Mouse (Mus musculus): ENCODE results near the gene Cd320. TPM values are rescaled to one million over a fixed set of nuclear protein-coding genes. Genes with fewer than 3 reads are reported as not detected.
"Not testable (repeated sequence)": the region's sequence is repeated elsewhere in the genome, so short reads cannot be mapped to it uniquely, and the experiment has no call there.

The Cd320 gene
- polyA plus RNA-seq, 1 experiment: 34.7 TPM

DNA sequence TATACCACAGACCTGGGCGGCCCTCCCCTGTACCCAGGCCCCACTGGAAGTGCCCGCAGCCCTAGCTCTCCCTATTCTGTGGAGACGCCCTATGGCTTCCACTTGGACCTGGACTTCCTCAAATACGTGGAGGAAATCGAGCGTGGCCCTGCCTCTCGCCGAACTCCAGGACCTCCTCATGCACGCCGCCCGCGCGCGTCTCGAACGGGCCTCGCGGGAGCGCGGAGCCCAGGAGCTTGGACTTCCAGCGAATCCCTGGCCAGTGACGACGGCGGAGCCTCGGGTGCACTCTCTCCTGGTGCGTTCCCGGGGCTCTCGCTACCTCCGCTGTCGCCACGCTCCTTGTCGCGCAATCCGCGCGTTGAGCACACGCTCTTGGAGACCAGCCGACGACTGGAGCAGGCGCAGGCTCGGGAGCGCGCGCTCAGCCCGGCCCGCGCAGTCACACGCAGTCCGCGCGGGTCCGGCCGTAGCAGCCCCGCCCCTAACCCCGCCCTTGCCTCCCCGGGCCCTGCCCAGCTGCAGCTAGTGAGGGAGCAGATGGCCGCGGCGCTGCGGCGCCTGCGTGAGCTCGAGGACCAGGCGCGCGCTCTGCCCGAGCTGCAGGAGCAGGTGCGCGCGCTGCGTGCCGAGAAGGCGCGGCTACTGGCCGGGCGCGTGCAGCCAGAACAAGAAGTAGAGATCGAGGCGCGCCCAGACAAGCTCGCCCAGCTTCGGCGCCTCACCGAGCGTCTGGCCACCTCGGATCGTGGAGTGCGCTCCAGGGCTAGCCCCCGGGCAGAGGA, 25.5 kb upstream of the Cd320 start:
- Histone ChIP-seq H3K4me3 (replicated peaks; ENCODE audit: insufficient read depth, low read depth, low read length) (peak overlapping the region; percentile 81), H3K4me1 (ENCODE audit: control insufficient read depth, insufficient read depth, low read length) (peaks cover 8% of the 10 kb centered on the region; the same call in 1 of the 2 replicates), H3K27ac (ENCODE audit: insufficient read depth, low read length) (peak overlapping the region; percentile 93), H3K27me3 (ENCODE audit: control insufficient read depth, insufficient read depth, low read length) (no peaks in the 10 kb centered on the region)
- TF ChIP-seq POLR2A (IDR thresholded peaks at IDR 0.05; ENCODE audit: borderline replicate concordance, insufficient read depth, low read length) (peak; percentile 86), CTCF (IDR thresholded peaks at IDR 0.05; ENCODE audit: borderline replicate concordance, insufficient read depth, low read depth, low read length) (no peak)
- peak; percentile 90 to 96 for DNase-seq
- WGBS: under 1% methylated on average over 89 of the region's 89 CpGs

DNA sequence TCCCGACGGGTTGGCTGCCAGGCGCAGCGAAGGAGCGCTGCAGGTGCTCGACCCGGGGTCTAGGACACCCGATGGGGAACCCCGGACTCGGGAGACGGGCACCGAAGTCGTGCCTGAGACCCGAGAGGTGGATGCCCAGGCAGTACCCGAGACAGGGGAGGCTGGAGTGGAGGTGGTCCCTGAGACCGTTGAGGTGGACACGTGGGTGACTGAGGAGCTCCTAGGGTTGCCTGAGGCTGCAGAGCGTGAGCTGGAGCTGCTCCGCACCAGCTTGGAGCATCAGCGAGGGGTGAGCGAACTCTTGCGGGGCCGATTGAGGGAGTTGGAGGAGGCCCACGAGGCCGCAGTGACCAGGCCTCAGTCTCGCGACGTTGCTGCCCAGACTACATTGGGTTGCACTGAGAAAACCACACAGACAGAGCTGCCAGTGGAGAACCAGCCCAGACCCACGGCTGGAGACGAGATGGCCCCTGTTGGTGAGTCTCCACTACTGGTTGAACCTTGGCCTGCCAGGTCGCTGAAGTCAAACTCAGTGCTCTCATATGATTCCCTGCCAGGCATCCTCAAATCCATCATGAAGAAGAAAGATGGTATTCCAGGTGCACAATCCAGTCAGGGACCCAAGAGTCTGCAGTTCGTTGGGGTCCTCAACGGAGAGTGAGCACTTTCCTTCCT, 24.8 kb upstream of the Cd320 start:
- Histone ChIP-seq H3K4me1 (ENCODE audit: control insufficient read depth, insufficient read depth, low read length) (peaks cover 8% of the 10 kb centered on the region; the same call in 1 of the 2 replicates), H3K27me3 (ENCODE audit: control insufficient read depth, insufficient read depth, low read length) (no peaks in the 10 kb centered on the region), H3K4me3 (replicated peaks; ENCODE audit: insufficient read depth, low read depth, low read length) (peak overlapping the region; percentile 81), H3K27ac (ENCODE audit: insufficient read depth, low read length) (peak overlapping the region; percentile 78)
- DNase-seq: no peak
- TF ChIP-seq CTCF (IDR thresholded peaks at IDR 0.05; ENCODE audit: borderline replicate concordance, insufficient read depth, low read depth, low read length) (no peak), POLR2A (IDR thresholded peaks at IDR 0.05; ENCODE audit: borderline replicate concordance, insufficient read depth, low read length) (no peak)
- WGBS: 8% methylated on average over 33 of the region's 33 CpGs

DNA sequence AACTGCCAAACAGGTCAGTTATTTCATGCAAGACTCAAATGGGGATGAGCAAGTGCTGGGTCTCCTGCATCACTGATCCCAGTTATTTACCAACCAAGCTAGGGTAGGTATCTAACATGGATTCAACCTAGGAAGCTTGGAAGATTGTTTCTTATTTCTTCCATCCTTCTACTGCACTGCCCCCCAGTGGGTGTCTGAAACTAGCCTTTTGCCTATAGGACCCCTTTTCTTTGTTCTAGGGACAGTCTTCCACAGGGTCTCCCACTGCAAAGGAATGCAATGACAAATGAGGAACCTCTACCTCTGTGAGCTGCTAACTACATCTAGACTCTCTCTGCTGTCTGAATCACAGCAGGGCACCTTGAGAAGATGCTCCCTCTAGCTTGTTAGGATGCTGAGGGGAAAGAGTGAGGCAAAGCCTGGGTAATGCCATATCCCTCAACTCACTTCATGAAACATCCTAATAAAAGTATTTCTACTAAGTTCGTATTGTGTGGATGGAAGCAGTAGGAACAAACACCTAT, 20.4 kb upstream of the Cd320 start:
- 77% methylated on average over 1 of the region's 1 CpGs for WGBS
- no peak overlapping the region for H3K4me3 ChIP-seq (replicated peaks; ENCODE audit: insufficient read depth, low read depth, low read length)
- TF ChIP-seq POLR2A (IDR thresholded peaks at IDR 0.05; ENCODE audit: borderline replicate concordance, insufficient read depth, low read length): no peak
- no peak for TF ChIP-seq CTCF (IDR thresholded peaks at IDR 0.05; ENCODE audit: borderline replicate concordance, insufficient read depth, low read depth, low read length)
- H3K4me1 ChIP-seq (ENCODE audit: control insufficient read depth, insufficient read depth, low read length): peaks cover 8% of the 10 kb centered on the region; the same call in 1 of the 2 replicates
- no peak for DNase-seq
- H3K27ac ChIP-seq (ENCODE audit: insufficient read depth, low read length): no peak overlapping the region
- H3K27me3 ChIP-seq (ENCODE audit: control insufficient read depth, insufficient read depth, low read length): no peaks in the 10 kb centered on the region

DNA sequence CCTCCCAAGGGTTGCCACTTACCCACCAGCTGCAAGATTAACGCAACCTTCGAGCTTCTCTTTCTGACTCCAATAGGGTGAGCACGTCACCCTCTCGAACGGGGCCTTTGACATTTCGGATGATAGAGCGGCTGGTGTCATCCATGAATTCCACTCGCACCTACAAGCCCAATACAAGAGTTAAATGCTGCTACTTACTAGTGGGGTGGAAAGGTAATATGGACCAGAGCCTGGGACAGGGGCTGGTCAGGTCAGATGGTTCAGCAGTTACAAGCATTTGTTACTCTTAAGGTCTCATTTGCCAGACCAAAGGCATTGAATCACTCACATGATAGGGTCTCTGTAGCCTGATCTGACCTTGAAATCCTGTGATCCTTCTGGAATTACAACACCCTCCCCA, 19.7 kb upstream of the Cd320 start:
- not testable (repeated sequence) for H3K4me1 ChIP-seq (ENCODE audit: control insufficient read depth, insufficient read depth, low read length); H3K27me3 ChIP-seq (ENCODE audit: control insufficient read depth, insufficient read depth, low read length); H3K27ac ChIP-seq (ENCODE audit: insufficient read depth, low read length); DNase-seq
- WGBS: 75% methylated on average over 8 of the region's 8 CpGs
- peak overlapping the region; percentile 97 for H3K4me3 ChIP-seq (replicated peaks; ENCODE audit: insufficient read depth, low read depth, low read length)

DNA sequence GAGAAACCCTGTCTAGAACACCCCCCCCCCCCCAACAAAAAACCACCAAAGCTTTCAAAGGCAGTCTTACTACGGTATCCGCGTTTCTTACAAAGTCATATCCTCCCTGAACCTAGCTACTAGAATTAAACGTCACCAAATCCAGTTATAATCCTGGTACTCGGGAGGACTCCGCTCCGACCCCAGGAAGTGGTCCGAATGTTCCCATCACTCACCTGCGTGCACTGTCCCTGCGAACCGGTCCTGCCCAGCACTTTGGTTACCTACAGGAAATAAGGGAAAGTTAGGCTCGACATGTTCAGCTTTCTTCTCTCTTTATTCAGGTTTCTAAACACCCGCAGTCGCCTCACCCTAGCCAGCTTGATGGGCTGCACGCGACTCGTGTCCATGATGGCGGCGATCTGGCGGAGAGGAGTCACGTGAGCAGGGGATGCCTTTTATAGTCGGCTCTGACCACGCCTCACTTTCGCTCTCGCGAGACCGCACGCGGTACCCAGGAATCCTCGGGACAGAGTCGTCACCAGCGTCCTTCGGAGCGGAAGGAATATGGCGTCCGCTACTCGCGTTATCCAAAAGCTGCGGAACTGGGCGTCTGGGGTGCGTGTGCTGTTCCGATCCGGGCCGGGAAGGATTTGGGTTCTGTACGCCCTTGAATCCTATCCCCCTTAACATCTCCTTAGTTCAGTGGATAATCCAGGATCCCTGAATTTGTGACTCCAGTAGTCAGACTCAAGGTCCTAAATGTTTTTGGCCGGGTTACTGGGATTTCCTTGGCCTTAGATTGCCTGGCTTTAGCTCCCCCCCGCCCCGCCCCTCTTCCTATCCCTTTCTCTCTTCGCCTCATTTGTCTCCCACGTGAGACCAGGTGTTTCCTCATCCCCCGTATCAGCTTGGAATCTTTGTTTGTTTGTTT, 18.6 kb upstream of the Cd320 start, which contains the start of the genes Rps28 and Ndufa7:
Gene Rps28, minus strand, starts transcription at position 479 of the 913 bp plus-strand sequence.
Gene Ndufa7, plus strand, starts transcription at position 489 of the 913 bp plus-strand sequence.
- no peak for TF ChIP-seq CTCF (IDR thresholded peaks at IDR 0.05; ENCODE audit: borderline replicate concordance, insufficient read depth, low read depth, low read length)
- TF ChIP-seq POLR2A (IDR thresholded peaks at IDR 0.05; ENCODE audit: borderline replicate concordance, insufficient read depth, low read length): peak; percentile 97
- DNase-seq: peak; percentile 97 to 98
- peaks cover 8% of the 10 kb centered on the region; the same call in 1 of the 2 replicates for H3K4me1 ChIP-seq (ENCODE audit: control insufficient read depth, insufficient read depth, low read length)
- no peaks in the 10 kb centered on the region for H3K27me3 ChIP-seq (ENCODE audit: control insufficient read depth, insufficient read depth, low read length)
- peak within 1 kb of the TSS; percentile 31; the same call in 1 of the 2 replicates for H3K27ac ChIP-seq (ENCODE audit: insufficient read depth, low read length)
- WGBS: under 1% methylated on average over 51 of the region's 51 CpGs
- H3K4me3 ChIP-seq (replicated peaks; ENCODE audit: insufficient read depth, low read depth, low read length): peak within 1 kb of the TSS; percentile 97

DNA sequence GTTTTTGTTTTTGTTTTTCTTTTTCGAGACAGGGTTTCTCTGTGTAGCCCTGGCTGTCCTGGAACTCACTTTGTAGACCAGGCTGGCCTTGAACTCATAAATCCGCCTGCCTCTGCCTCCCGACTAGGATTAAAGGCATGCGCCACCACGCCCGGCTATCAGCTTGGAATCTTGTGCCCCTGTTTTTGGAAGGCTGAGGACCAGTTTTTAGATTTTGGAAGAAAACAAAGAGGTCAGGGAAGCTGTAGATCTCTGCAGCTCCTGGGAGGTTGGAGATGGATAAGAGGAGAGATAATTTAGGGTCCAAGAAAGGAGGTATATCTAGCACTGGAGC, 17.9 kb upstream of the Cd320 start:
- H3K27ac ChIP-seq (ENCODE audit: insufficient read depth, low read length); H3K27me3 ChIP-seq (ENCODE audit: control insufficient read depth, insufficient read depth, low read length); DNase-seq: not testable (repeated sequence)
- 5% methylated on average over 6 of the region's 6 CpGs for WGBS
- Histone ChIP-seq H3K4me3 (replicated peaks; ENCODE audit: insufficient read depth, low read depth, low read length) (peak overlapping the region; percentile 97), H3K4me1 (ENCODE audit: control insufficient read depth, insufficient read depth, low read length) (peaks cover 13% of the 10 kb centered on the region)

DNA sequence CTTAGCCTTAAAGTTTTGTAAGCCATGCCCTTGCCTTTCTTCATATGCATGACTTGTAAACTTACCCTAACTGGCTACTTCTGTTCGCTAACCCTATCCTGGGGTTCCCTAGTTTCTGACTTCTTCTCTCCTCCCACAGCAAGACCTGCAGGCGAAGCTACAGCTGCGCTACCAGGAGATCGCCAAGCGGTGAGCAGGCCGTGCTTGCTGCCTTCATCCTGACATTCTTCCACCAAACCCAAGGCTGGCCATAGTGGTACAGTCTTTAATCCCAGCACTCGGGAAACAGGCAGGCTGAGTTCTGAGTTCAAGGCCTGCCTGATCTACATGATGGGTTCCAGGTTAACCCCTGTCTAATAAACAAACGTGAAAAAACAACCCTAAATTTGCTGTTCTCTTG, 17.4 kb upstream of the Cd320 start:
- H3K4me1 ChIP-seq (ENCODE audit: control insufficient read depth, insufficient read depth, low read length): peaks cover 13% of the 10 kb centered on the region
- H3K4me3 ChIP-seq (replicated peaks; ENCODE audit: insufficient read depth, low read depth, low read length): peak overlapping the region; percentile 30
- WGBS: 76% methylated on average over 8 of the region's 8 CpGs
- H3K27ac ChIP-seq (ENCODE audit: insufficient read depth, low read length): no peak overlapping the region
- no peak for DNase-seq
- no peaks in the 10 kb centered on the region for H3K27me3 ChIP-seq (ENCODE audit: control insufficient read depth, insufficient read depth, low read length)
- TF ChIP-seq CTCF (IDR thresholded peaks at IDR 0.05; ENCODE audit: borderline replicate concordance, insufficient read depth, low read depth, low read length) (no peak), POLR2A (IDR thresholded peaks at IDR 0.05; ENCODE audit: borderline replicate concordance, insufficient read depth, low read length) (no peak)

Measured in cerebellum, adult 2 months (tissue).